Mouse (Mus musculus): ENCODE measurements around the gene Six3.

The Six3 gene

GRCm38 (mm10) chr17:85612526-85613265 is 712 bp upstream of the Six3 start:
- DNase-seq = no peak

DNA sequence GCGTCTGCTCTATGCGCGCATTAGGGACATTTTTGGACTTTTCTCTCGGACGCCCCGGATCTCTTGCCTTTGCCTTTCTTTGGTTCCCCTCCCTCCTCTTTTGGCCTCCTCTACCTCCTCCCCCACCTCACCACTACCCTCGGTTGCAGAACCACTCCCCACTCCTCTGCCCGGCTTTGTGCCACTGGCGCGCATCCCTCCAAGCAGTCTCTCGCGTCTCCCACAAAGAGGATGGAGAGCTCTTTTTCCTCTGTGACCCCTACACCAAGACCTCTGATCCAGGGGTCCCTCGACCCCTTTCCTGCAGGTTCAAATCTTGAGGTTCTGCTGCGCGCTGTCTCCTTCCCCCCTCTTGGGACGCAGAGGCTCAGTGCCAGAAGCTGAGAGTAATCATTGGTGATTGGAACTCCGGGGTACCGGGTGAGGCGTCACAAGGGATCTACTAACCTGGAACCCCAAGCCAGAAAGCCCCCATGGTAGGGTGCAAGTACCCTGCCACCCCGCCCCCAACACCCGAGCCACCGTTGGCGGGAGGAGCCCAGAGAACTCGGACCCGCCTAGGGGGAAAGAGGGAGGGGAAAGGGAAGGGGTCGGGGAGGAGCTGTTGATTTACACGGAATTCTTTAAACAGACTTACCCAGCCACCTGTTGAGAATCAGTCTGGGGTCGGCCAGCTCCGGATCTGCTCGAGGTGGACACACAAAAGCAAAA is 758 bp downstream of the Six3 start:
- DNase-seq = no peak

DNA sequence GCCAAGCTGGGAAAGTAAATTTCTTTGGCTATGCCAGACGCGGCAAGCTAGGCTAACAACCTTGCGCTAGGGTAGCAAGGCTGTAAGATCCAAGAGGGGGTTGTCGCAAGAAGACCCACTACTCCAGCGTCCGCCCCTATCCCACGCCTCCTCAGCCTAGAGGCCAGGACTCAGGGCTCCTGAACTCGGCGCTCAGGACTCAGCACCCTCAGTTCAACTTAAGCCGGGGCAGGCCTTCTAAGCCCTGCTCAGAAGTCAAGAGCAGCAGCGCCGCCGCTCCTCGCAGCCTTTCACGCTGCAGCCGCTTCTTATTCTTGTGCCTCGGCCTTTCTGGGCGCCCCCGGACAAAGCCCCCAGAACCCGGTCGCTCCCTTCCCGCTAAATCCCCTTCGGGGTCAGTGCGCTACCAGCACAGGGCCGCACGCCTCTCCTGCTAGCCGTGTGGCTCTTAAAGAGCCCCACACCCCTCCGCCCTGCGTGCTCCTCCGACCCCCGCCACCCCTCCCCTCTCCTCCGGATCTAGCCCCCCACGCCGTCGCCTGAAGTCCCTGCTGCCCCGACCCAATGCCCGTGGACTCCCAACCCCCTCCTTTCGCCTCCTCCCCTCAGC is 1.4 kb downstream of the Six3 start:
- no peak for DNase-seq

DNA sequence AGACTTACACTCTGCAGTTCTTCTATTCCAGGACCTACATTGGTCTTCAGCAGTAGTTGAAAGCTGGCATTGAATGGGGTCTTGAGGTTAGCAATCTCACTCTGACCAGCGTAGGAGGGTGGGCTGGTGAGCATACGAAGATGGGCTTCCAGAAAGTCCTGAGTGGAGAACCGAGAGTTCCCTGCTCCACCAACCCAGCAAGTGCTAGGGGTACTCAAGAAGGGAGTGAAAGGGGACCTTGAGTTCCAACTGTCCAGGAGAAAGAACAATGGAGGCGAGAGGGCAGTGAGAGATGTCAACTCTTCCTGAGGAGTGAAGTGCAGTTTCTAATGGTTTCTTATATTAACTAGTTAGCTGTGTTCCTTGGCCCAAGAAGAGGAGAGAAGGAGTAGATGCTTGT is 2.2 kb downstream of the Six3 start:
- DNase-seq = no peak

DNA sequence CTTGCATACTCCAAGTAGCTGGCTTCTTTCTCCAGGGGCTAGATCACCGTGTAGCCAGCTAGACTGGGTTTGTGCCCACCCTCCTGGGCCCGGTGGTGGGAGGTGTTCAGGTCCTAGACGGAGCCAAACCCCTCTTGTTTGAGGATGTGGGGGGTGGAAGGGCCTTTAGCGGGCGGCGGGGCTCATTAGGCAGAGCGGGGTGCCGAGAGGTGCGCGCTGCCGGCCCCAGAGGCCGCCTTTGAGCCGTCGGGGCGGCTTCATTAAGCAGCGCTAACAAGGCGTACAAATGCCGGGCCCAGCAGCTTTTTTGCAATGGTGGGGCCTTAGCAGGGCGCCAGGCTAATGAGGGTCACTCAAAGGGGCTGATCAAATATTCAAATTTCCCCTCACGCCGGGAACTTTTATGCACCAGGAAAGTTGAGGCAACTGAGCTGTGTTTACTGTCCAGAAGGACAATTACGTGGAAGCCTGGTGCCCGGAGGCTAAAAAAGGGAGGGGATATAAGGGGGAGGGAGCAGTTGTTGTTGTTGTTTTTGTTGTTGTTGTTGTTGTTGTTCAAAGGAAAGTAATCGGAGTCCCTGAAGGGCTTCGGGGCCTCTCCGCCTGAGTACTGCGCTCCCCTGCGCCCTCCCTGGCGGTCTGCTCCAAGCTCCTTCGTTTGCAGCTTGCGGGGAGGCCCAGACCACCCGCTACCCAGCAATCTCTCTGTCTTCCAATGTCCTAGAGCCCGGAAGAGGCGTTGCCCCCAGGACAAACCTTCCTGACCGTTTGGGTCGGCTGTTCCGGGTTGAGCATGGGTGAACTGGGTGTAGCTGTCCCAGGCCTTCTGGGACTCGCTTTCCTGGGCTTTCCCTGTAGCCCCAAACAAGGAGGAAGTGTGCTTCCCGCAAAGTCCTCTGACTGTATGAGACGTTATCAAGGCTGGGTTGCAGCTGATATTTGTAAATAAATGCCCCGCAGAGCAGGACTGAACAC is 3.4 kb downstream of the Six3 start:
- no peak for DNase-seq

DNA sequence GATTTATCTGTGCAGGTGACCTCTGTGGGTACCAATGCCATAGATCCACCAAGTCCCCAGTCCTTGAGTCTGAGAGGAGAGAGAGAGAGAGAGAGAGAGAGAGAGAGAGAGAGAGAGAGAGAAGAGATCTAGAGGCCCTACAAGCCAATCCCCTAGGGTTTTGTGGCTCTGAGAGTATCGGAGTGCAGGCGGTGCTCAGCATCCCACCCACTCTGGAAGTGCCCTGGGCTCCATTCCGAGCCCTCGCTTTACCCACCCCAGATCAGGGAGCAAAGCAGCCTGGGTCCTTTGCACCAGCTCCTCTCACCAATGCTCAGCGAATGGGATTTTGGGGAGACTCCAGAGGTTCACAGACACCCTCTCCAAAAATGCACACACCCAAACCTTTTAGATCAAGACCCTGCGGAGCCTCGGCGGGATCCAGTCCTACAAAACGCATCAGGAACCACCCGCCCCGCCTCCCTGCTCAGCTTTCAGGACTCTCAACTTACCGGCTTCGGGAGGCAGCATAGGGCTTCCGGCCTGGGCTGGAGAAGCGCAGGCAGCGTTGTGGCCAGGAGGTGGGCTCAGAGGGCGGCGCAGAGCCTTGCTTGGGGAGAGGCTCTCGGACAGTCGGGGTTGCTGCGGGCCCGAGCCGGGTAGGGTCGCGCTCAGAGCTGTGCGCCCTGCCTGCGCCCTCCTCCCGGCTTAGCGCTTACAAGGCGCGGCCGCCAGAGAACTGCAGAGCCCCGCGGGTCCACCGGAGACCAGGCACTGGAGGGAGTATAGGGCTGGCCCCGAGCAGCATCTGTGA is 4.4 kb downstream of the Six3 start:
- no peak for DNase-seq

GRCm38 (mm10) chr17:85618359-85619112 is 5.1 kb downstream of the Six3 start:
- DNase-seq = no peak

- no peak for DNase-seq
Observed at GRCm38 (mm10) chr17:85619113-85620085, 6.0 kb downstream of the Six3 start.

- DNase-seq = no peak
Observed at GRCm38 (mm10) chr17:85620086-85620481, 6.7 kb downstream of the Six3 start.

GRCm38 (mm10) chr17:85620680-85621504 is 7.5 kb downstream of the Six3 start:
- no peak for DNase-seq

DNA sequence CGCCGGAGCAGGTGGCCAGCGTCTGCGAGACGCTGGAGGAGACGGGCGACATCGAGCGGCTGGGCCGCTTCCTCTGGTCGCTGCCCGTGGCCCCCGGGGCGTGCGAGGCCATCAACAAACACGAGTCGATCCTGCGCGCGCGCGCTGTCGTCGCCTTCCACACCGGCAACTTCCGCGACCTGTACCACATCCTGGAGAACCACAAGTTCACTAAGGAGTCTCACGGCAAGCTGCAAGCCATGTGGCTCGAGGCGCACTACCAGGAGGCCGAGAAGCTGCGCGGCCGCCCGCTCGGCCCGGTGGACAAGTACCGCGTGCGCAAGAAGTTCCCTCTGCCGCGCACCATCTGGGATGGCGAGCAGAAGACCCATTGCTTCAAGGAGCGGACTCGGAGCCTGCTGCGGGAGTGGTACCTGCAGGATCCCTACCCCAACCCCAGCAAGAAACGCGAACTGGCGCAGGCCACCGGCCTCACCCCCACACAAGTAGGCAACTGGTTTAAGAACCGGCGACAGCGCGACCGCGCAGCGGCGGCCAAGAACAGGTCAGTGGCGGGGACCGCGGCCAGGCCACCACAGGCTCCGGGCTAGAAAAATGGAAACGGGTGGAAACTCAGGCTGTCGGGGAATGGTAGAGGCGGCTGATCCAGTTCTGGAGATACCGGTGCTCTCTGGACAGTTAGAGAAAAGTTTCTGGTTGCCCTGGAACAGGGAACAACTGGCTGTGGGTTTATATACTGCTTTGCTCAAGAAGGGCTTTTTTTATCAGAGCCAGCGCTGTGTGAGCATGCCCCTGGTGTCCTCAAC is 8.3 kb downstream of the Six3 start:
- DNase-seq = no peak

DNA sequence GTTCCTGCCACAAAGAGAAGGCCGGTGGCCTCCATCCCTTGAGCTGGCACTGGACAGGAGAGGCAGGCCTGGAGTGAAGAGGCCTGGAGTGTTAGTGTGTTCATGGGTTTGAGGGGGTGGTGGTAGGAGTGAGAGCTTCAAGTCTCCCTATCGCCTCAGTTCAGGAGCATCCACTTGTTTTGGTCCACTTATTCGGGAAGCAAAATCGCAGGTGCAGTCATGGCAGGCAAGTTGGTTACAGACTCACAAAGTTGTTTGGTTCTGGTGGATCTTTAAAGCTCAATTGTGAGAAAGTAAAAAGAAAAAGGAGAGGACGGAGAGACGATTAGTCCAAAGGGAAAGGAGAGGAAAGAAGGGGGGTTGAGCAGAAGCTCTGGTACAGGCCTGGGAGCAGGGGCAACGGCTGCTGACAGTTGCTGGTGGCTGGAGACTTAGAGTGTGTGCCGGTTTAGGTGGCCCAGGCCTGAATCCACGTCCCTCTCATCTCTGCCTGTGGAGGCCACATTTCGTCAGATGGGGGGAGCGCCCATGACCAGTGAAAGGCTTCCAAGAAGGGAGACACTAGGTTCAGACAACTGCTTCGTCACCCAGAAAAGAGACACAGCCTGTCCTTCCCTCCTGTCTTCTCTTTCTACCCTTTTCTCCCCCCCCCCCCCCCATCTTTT is 9.2 kb downstream of the Six3 start:
- DNase-seq = no peak

DNA sequence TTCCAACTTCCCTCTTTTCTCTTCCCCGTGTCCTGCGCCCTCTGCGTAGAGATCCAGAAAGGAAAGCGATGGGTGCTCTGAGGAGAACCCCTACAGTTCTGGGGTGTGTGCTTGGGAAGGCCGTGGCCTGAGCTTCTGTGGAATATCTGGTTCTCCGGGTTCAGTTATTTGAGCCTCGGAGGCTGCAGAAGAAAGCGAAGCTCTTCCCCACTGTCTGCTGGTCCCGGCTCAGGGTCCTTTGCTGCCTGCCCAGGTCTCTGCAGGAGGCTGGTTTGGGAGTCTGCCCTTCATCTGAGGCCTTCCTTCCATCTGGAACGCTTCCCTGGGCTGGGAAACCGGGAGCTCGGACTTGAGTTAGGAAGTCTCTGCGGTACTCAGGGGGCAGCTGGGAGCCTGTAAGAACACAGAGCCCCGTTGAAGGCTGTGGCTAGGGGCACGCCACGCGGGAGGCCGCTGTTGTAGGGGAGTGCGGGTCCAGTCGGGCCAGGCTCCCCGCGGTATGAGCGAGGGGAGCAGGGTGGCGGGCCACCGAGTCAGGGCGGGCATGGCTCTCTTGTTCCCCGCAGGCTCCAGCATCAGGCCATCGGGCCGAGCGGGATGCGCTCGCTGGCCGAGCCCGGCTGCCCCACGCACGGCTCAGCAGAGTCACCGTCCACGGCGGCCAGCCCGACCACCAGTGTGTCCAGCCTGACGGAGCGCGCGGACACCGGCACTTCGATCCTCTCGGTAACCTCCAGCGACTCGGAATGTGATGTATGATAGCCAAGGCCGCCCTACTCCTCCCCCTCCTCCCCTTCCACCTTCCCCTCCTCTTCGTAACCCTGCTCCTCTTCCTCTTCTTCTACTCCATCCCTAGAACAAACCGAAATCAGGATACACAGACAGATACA is 10.0 kb downstream of the Six3 start:
- DNase-seq = no peak

DNA sequence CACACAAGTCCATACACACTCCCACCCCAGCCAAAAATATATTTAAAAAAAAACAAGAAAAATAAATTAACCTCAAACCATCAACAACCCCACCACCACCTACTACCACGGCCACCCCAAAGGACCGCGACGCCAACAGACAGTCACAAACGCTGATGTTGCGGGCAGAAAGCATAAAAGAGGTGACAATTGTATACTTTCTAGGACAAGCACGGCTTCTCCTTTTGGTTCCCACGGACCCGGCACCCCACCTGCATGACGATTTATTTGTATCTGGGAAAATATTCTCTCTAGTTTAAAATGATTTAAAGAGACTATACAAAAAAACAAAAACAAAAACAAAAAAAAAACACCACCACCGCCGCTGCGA is 10.6 kb downstream of the Six3 start:
- no peak for DNase-seq

GRCm38 (mm10) chr17:85624981-85625940 is 11.9 kb downstream of the Six3 start:
- no peak for DNase-seq

Measured in thymus, adult 18-20 months (tissue).